11 mouse cellular contexts compared by ENCODE assay signal in the genomic region with DNA sequence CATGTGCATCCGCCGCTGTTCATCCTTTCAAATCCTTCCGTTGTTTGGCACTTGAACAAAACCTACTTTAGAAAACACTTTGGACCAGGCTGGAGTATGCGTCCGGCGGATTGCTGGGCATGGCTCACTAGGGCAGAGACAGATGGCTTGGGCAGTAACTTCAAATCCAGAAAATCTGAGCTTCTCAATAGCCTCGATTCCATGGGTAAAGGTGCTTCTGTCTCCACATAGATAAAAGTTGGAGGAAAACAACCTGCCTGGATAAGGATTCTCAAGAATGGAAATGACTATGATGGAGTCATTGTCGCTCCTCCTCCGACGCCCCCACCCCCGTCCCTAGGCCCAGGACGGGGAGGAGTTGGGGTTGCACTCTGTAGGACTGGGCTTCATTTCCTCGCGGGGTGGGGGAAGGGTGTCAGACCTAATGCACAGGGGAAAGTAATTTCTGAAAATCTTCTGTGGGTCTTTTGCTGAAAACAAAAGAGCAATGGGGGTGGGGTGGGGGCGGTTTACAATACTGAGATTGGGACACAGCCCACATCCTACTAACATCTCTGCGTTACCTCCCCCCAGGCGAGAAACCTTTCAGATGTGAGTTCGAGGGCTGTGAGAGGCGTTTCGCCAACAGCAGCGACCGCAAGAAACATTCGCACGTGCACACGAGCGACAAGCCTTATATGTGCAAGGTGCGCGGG. TPM values are rescaled to one million over a fixed set of nuclear protein-coding genes. Genes with fewer than 3 reads are reported as not detected.
DNase-seq lines count a peak whose midpoint lies in the region; ATAC-seq lines count a peak whose summit lies in the region.
"Had no signal": no experiment of that assay in that cellular context is flagged by ENCODE, and none has a peak within 500 bp of the region (broad histone marks: within the 10 kb centered on the region; RNA-seq: fewer than 3 reads in every experiment).

No protein-coding gene starts in this region.

- peak; percentile 56 for DNase-seq in heart, embryonic 10.5 days (ENCODE audit: low spot score)
- no peak for DNase-seq in heart, postnatal 14 days
- DNase-seq in cerebellum, postnatal 25 days, result peak; percentile 79 to 80
- peak; percentile 77 for DNase-seq in hindbrain, embryonic 11.5 days (ENCODE audit: low spot score)
- DNase-seq in neural tube, embryonic 10.5 days (ENCODE audit: extremely low spot score, low spot score), result peak; percentile 70
- DNase-seq in T-cell, adult 2 months (ENCODE audit: low spot score), result no peak
- no peak for DNase-seq in kidney, adult 11 months
- no peak for DNase-seq in liver

- 2% methylated on average over 28 of the region's 28 CpGs for whole genome bisulfite sequencing in heart, embryonic 10.5 days
- WGBS in hindbrain, embryonic 11.5 days, result 1% methylated on average over 28 of the region's 28 CpGs

- no peak overlapping the region for H3K27ac ChIP-seq in heart, embryonic 10.5 days
- H3K27ac ChIP-seq in hindbrain, embryonic 11.5 days (ENCODE audit: low read depth, low read length), result peak overlapping the region; percentile 93
- H3K27ac ChIP-seq: kidney, postnatal 0 days; liver, embryonic 14.5 days had no signal

- peaks cover 14% of the 10 kb centered on the region; the same call in 1 of the 2 replicates for H3K4me1 ChIP-seq in heart, embryonic 10.5 days
- H3K4me1 ChIP-seq in hindbrain, embryonic 11.5 days (replicated peaks; ENCODE audit: control insufficient read depth, insufficient read depth, low read length), result no peaks in the 10 kb centered on the region; the same call in none of the 2 replicates

- ATAC-seq in hindbrain, embryonic 11.5 days (ENCODE audit: low FRiP score), result peak; percentile 59

- H3K4me2 ChIP-seq in hindbrain, embryonic 11.5 days (replicated peaks; ENCODE audit: low read depth, low read length), result peak overlapping the region; percentile 87

- no peaks in the 10 kb centered on the region for H3K36me3 ChIP-seq in heart, embryonic 10.5 days
- H3K36me3 ChIP-seq in hindbrain, embryonic 11.5 days (ENCODE audit: control insufficient read depth, insufficient read depth, low read length), result no peaks in the 10 kb centered on the region

- peaks cover 98% of the 10 kb centered on the region for H3K27me3 ChIP-seq in heart, embryonic 10.5 days (ENCODE audit: insufficient read depth, poor library complexity, severe bottlenecking)
- H3K27me3 ChIP-seq in hindbrain, embryonic 11.5 days (ENCODE audit: control insufficient read depth, insufficient read depth, low read length), result peaks cover 69% of the 10 kb centered on the region

- intact Hi-C loops in heart, postnatal 14 days (cut with DNase I), result no loop called here

- no peaks in the 10 kb centered on the region for H3K9me3 ChIP-seq in heart, embryonic 10.5 days
- H3K9me3 ChIP-seq in hindbrain, embryonic 11.5 days (ENCODE audit: control insufficient read depth, low read length), result no peaks in the 10 kb centered on the region

- no peak overlapping the region for H3K4me3 ChIP-seq in heart, embryonic 10.5 days
- peak overlapping the region; percentile 57 for H3K4me3 ChIP-seq in hindbrain, embryonic 11.5 days (ENCODE audit: low read depth, low read length)

- H3K9ac ChIP-seq in hindbrain, embryonic 11.5 days (ENCODE audit: low read depth, low read length), result peak overlapping the region; percentile 89
- H3K9ac ChIP-seq: liver, embryonic 14.5 days had no signal

RNA-seq across cellular contexts. Expression of gene Zic1, which starts 18.0 kb away (rescaled TPM):
- not detected in 2 replicates for polyA plus RNA-seq in heart, embryonic 10.5 days (2016; fragmentation: Nextera tagmentation; extraction: Ambion mirVana)
- total RNA-seq in heart, postnatal 14 days (2021), result not detected
- 18.2 and 23.8 TPM in 2 replicates for polyA plus RNA-seq in hindbrain, embryonic 11.5 days (2014; fragmentation: Nextera tagmentation; extraction: Ambion mirVana)
- polyA plus RNA-seq: kidney, postnatal 0 days had no signal

RNA-seq across cellular contexts. Expression of gene Zic4, which starts 21.4 kb away (rescaled TPM):
- polyA plus RNA-seq in heart, embryonic 10.5 days (2016; fragmentation: Nextera tagmentation; extraction: Ambion mirVana), result 0.13 TPM in 1 of 2 replicates, not detected in the other
- not detected for total RNA-seq in heart, postnatal 14 days (2021)
- polyA plus RNA-seq in hindbrain, embryonic 11.5 days (2014; fragmentation: Nextera tagmentation; extraction: Ambion mirVana), result 32.8 and 36.5 TPM in 2 replicates
- total RNA-seq: heart, adult 8-10 months had no signal
- polyA plus RNA-seq: kidney, postnatal 0 days had no signal

Comparison
In these comparisons a context has a peak if more than half of its experiments do, and no peak if none do; other contexts are left out.
1. DNase-seq: peak in heart, embryonic 10.5 days (single experiment), cerebellum, postnatal 25 days (2 of 2), hindbrain, embryonic 11.5 days (single experiment) and neural tube, embryonic 10.5 days (single experiment); none in heart, postnatal 14 days (0 of 2), T-cell, adult 2 months (single experiment), kidney, adult 11 months (single experiment) and liver (single experiment).
2. RNA of gene Zic1, which starts 18.0 kb away (polyA plus RNA-seq): 18.2 to 23.8 TPM in hindbrain, embryonic 11.5 days; not detected in heart, embryonic 10.5 days; every median in the first group is over 10 times any median in the second.
3. RNA of gene Zic4, which starts 21.4 kb away (polyA plus RNA-seq): 32.8 to 36.5 TPM in hindbrain, embryonic 11.5 days; 0.13 TPM in heart, embryonic 10.5 days; every median in the first group is over 10 times any median in the second.